Mouse (Mus musculus) lung, adult 2 months (tissue): ENCODE measurements around the gene Tctn1.

Experiments
- CTCF ChIP-seq: fragments of 200-500 bp; IDR thresholded peaks from 2 replicates; pipeline ENCODE4 v1.5.1; 2011; ENCODE audit warnings: mild to moderate bottlenecking, low read length, control low read depth; ENCODE audit not compliant: insufficient read depth
- POLR2A ChIP-seq: fragments of 200-500 bp; IDR thresholded peaks from 2 replicates; pipeline ENCODE4 v1.6.1; 2011; ENCODE audit warnings: low read depth, mild to moderate bottlenecking, control low read depth, low read length, borderline replicate concordance; ENCODE audit errors: extremely low read depth

DNA sequence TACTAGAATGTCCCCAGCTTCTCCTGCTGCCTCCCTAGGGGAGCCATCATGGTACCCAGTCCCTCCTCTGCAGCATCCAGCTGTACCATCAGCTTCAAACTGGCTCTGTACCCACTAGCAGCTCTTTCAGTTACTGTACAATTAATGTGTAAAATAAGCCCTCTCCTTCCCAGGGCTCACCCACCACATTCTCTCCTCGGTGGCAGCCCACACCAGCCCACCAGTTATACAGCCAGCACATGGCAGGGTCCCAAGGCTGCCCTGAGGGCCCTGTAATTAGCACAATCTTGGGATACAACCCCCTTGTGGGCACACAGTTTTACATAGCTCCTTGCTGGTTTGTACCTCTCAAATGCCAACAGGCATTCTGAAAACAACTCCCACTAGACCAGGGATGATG lies 23.3 kb downstream of the Tctn1 start:
- TF ChIP-seq POLR2A, result no peak
- no peak for TF ChIP-seq CTCF
